Mouse (Mus musculus) thymus, adult 2 months (tissue): ENCODE data around the gene Fkbp10. TPM values are rescaled to one million over a fixed set of nuclear protein-coding genes. Genes with fewer than 3 reads are reported as not detected.

Experiments used
- DNase-seq: peaks from one replicate; pipeline ENCODE4 v3.0.0; 2021
- H3K27ac ChIP-seq: fragments of 200-500 bp; 2 replicates; pipeline ENCODE4 v1.5.1; 2012; ENCODE audit warnings: low read length, control low read depth; ENCODE audit not compliant: control insufficient read depth, insufficient read depth
- H3K27me3 ChIP-seq: fragments of 200-500 bp; 2 replicates; pipeline ENCODE4 v1.6.1; 2012; ENCODE audit warnings: mild to moderate bottlenecking, low read length, moderate library complexity, mixed read lengths; ENCODE audit not compliant: control insufficient read depth, insufficient read depth
- H3K36me3 ChIP-seq: fragments of 200-500 bp; 2 replicates; pipeline ENCODE4 v1.6.1; 2012; ENCODE audit warnings: mild to moderate bottlenecking, low read length, moderate library complexity; ENCODE audit not compliant: control insufficient read depth, insufficient read depth
- H3K4me1 ChIP-seq: fragments of 200-500 bp; replicated peaks from 2 replicates; pipeline ENCODE4 v1.6.1; 2012; ENCODE audit warnings: low read length; ENCODE audit not compliant: control insufficient read depth, insufficient read depth
- H3K4me3 ChIP-seq: fragments of 200-500 bp; 2 replicates; pipeline ENCODE4 v1.5.1; 2012; ENCODE audit warnings: mild to moderate bottlenecking, low read length, control low read depth, moderate library complexity; ENCODE audit not compliant: control insufficient read depth, insufficient read depth
- CTCF ChIP-seq: fragments of 200-500 bp; IDR thresholded peaks from 2 replicates; pipeline ENCODE4 v1.5.1; 2012; ENCODE audit warnings: mild to moderate bottlenecking, control low read depth, low read length, moderate library complexity, borderline replicate concordance; ENCODE audit not compliant: control insufficient read depth, poor library complexity, insufficient read depth; ENCODE audit errors: extremely low read depth
- POLR2A ChIP-seq: fragments of 200-500 bp; IDR thresholded peaks from 2 replicates; pipeline ENCODE4 v1.6.1; 2012; ENCODE audit warnings: mild to moderate bottlenecking, low read length, control low read depth, moderate library complexity; ENCODE audit not compliant: control insufficient read depth, poor library complexity, insufficient read depth; ENCODE audit errors: extremely low read depth
- WGBS: fragments of 180-500 bp; shearing (Covaris S2); methylation state at CpG from one replicate; pipeline ENCODE4 v1.1.7; 2018; 5-methylcytosine and 5-hydroxymethylcytosine counted together
- polyA plus RNA-seq: library from polyadenylated mRNA; depleted of rRNA; stranded (reverse); fragments of >200 nt; gene quantifications from 2 replicates; pipeline ENCODE4 v1.2.3, GENCODE M21; 2012; rRNA removed

Fkbp10 gene
- polyA plus RNA-seq, 1 experiment: 9.5 TPM

DNA sequence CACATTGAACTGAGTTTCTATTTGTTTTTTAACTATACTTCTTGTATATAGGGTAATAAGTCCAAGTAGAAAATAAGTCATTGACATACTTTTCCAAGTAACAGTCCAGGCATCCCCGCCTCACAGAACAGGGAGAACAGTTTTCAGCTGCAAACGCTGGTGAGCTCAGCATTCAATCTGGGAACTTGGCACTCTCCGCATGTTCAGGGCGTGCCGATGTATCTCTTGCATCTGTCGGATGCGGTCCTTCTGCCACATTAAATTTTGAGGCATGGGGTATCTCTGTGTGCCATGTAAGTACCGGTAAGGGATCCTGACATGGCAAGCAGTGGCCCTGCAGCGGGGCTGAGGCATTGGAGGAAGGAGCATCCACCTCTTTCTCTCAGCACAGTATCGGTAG is 47.2 kb downstream of the Fkbp10 start:
- no peak for DNase-seq
- Histone ChIP-seq H3K4me3 (no peak overlapping the region), H3K27me3 (no peaks in the 10 kb centered on the region), H3K36me3 (peaks cover 24% of the 10 kb centered on the region), H3K4me1 (no peaks in the 10 kb centered on the region), H3K27ac (no peak overlapping the region)
- TF ChIP-seq POLR2A (no peak), CTCF (no peak)
- WGBS: 98% methylated on average over 10 of the region's 10 CpGs

- Histone ChIP-seq H3K36me3 (peaks cover 24% of the 10 kb centered on the region), H3K4me1 (no peaks in the 10 kb centered on the region), H3K27ac (no peak overlapping the region), H3K4me3 (no peak overlapping the region), H3K27me3 (no peaks in the 10 kb centered on the region)
- 100% methylated on average over 1 of the region's 1 CpGs for WGBS
- DNase-seq: no peak
- no peak for TF ChIP-seq POLR2A
- no peak for TF ChIP-seq CTCF
Measured at GRCm38 (mm10) chr11:100465229-100465792, 49.8 kb downstream of the Fkbp10 start.

DNA sequence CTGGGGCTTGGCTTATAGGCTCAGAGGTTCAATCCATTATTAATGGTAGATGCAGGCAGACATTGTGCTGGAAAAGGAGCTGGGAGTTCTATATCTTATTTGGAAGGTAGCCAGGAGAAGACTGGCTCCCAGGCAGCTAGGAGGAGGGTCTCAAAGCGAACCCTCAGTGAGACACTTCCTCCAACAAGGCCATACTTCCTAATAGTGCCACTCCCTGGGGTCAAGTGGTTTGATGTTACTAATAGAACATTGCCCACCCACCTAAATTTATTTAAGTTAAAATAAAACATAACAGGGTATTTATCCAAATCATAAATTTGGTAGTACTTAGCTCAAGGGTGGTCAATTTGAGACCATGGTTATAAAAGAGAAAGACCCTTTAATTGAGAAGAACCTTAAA is 50.3 kb downstream of the Fkbp10 start:
- TF ChIP-seq POLR2A (no peak), CTCF (no peak)
- DNase-seq: no peak
- WGBS: 97% methylated on average over 1 of the region's 1 CpGs
- Histone ChIP-seq H3K27me3 (no peaks in the 10 kb centered on the region), H3K4me1 (peaks cover 1% of the 10 kb centered on the region), H3K36me3 (peaks cover 21% of the 10 kb centered on the region), H3K4me3 (no peak overlapping the region), H3K27ac (no peak overlapping the region)

GRCm38 (mm10) chr11:100471352-100472196 is 56.1 kb downstream of the Fkbp10 start:
- Histone ChIP-seq H3K27ac (no peak overlapping the region), H3K4me3 (peak overlapping the region; percentile 84), H3K4me1 (peaks cover 5% of the 10 kb centered on the region), H3K27me3 (no peaks in the 10 kb centered on the region), H3K36me3 (no peaks in the 10 kb centered on the region)
- 14% methylated on average over 30 of the region's 30 CpGs for WGBS
- no peak for DNase-seq
- TF ChIP-seq POLR2A: no peak
- no peak for TF ChIP-seq CTCF

DNA sequence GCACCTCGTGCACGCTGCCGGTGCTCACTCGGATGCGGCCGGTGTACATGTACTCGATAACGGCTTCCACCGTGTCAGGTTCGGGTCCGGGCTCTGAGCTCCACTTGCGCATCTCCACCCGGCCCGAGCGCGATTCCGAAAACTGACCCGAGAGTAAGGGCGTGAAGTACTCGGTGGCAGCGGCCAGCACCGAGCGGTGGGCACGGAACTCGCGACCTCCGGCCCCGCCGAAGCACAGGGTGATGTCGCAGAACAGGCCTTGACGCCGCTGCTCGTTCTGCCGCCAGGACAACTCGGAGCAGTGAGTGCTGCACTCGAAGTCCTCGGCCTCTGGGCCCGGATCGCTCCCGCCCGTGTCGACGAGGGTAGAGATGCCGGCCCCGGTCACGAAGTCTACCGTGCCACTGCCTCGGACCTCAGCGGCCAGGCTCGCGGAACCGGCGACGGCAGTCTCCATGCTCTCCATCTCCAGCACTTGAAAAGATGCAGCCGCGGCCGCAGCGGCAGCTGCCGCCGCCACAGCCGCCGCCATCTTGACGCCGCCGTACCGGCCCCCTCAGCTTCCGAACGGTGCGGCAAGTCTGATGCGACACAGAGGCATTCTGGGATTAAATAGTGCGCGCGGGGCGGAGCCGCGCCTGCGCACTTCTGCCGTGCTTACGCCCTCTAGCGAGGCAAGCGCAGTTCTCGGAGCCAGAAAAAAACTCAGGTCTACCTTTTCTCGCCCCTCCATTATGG is 56.9 kb downstream of the Fkbp10 start, which contains the start of gene Klhl11:
TSS of gene Klhl11 (minus strand) at position 545 of the 738 bp plus-strand sequence.
- H3K36me3 ChIP-seq: peaks cover 5% of the 10 kb centered on the region
- no peak within 1 kb of the TSS for H3K27ac ChIP-seq
- under 1% methylated on average over 83 of the region's 83 CpGs for WGBS
- H3K4me1 ChIP-seq: peaks cover 5% of the 10 kb centered on the region
- peak within 1 kb of the TSS; percentile 84 for H3K4me3 ChIP-seq
- H3K27me3 ChIP-seq: no peaks in the 10 kb centered on the region
- DNase-seq: peak; percentile 89
- TF ChIP-seq POLR2A (peak; percentile 95), CTCF (peak; percentile 86)

DNA sequence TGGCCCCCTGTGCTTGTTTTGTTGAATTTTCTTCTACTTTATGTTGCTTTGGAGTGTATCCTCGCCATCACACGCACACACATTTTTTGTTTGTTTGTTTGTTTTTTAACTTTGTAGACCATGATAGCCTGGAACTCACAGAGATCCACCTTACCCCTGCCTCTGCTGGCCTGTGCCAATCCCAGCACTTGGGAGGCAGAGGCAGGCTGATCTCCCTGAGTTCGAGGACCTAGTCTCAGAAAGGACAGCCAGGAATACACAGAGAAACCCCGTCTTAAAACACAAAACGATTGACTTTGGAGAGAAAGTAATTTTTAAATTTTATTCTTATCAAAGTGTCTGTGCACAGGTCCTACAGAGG is 57.4 kb downstream of the Fkbp10 start:
- H3K27me3 ChIP-seq: no peaks in the 10 kb centered on the region
- H3K4me1 ChIP-seq: peaks cover 5% of the 10 kb centered on the region
- peaks cover 9% of the 10 kb centered on the region for H3K36me3 ChIP-seq
- TF ChIP-seq CTCF: no peak
- no peak for TF ChIP-seq POLR2A
- H3K27ac ChIP-seq: no peak overlapping the region
- WGBS: 48% methylated on average over 5 of the region's 5 CpGs
- DNase-seq: no peak
- no peak overlapping the region for H3K4me3 ChIP-seq

Other genes with a start within 250 kb of the Fkbp10 start
- gene Krt9, start 222.5 kb upstream of the Fkbp10 start, polyA plus RNA-seq: 0.31 and 0.42 TPM in 2 replicates
- 59.7 and 80.7 TPM in 2 replicates for gene Krt14, start 208.1 kb upstream of the Fkbp10 start, polyA plus RNA-seq
- gene Krt16, start 166.8 kb upstream of the Fkbp10 start, polyA plus RNA-seq: 4.1 and 4.8 TPM in 2 replicates
- 238 and 276 TPM in 2 replicates for gene Krt17, start 154.7 kb upstream of the Fkbp10 start, polyA plus RNA-seq
- gene Krt42, start 145.8 kb upstream of the Fkbp10 start, polyA plus RNA-seq: 0.31 and 0.97 TPM in 2 replicates
- gene Eif1, start 95.8 kb upstream of the Fkbp10 start, polyA plus RNA-seq: 117 and 131 TPM in 2 replicates
- 2.0 and 2.4 TPM in 2 replicates for gene Gast, start 81.3 kb upstream of the Fkbp10 start, polyA plus RNA-seq
- gene Hap1, start 59.6 kb upstream of the Fkbp10 start, polyA plus RNA-seq: 7.7 and 8.6 TPM in 2 replicates
- gene Jup, start 17.9 kb upstream of the Fkbp10 start, polyA plus RNA-seq: 220 and 221 TPM in 2 replicates
- 22.3 and 23.6 TPM in 2 replicates for gene P3h4, start 861 bp upstream of the Fkbp10 start, polyA plus RNA-seq
- 129 and 136 TPM in 2 replicates for gene Nt5c3b, start 26.1 kb downstream of the Fkbp10 start, polyA plus RNA-seq
- 0.58 and 0.66 TPM in 2 replicates for gene Klhl10, start 26.2 kb downstream of the Fkbp10 start, polyA plus RNA-seq
- gene Klhl11, start 57.0 kb downstream of the Fkbp10 start, polyA plus RNA-seq: 8.0 and 10.4 TPM in 2 replicates
- gene Acly, start 112.3 kb downstream of the Fkbp10 start, polyA plus RNA-seq: 150 and 214 TPM in 2 replicates
- gene Ttc25, start 129.9 kb downstream of the Fkbp10 start, polyA plus RNA-seq: 0.58 and 1.1 TPM in 2 replicates
- gene Cnp, start 159.2 kb downstream of the Fkbp10 start, polyA plus RNA-seq: 138 and 153 TPM in 2 replicates
- 64.6 and 68.4 TPM in 2 replicates for gene Nkiras2, start 203.5 kb downstream of the Fkbp10 start, polyA plus RNA-seq
- gene Dnajc7, start 204.5 kb downstream of the Fkbp10 start, polyA plus RNA-seq: 99.8 and 110 TPM in 2 replicates